Mouse (Mus musculus) layer of hippocampus, postnatal 10 days (tissue): Measurements from ENCODE around the gene Slc25a11. TPM values are rescaled to one million over a fixed set of nuclear protein-coding genes. Genes with fewer than 3 reads are reported as not detected.
A peak's percentile ranks its signal among the peaks of the same experiment; 100 is the strongest.

Source experiments
- DNase-seq, 2 experiments: peaks; one replicate each; pipeline ENCODE4 v3.0.0; 2021; ENCODE audit warnings: low spot score in 2 of 2
- total RNA-seq, 2 experiments: library from RNA; stranded (reverse); gene quantifications; 2 replicates each; pipeline ENCODE4 v1.2.3; 2021

Slc25a11 gene
- total RNA-seq, 2 experiments from 2014 or later = 117 to 125 TPM

DNA sequence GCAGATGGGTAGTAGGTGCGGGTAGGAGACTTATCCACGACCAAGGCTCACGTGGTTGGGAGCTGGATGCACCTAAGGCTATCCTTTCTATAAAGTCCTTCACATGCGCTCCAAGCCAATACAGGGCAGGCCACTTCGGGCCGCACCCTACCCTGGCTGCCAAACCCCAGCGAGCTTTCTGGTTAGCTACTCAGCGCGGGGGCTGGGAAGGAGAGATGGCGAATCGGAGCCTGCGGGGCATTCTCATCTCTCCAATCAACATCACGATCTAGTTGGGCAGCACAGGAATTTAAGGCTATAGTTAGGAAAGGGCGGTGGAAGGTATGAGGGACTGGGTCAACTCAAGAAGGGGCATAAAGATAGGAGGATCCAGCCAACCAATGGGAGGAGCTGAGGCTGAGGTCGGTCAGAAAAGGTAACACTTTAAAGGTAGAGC, 21.1 kb upstream of the Slc25a11 start:
- DNase-seq = peak in 1 of 2 experiments; percentile 67

DNA sequence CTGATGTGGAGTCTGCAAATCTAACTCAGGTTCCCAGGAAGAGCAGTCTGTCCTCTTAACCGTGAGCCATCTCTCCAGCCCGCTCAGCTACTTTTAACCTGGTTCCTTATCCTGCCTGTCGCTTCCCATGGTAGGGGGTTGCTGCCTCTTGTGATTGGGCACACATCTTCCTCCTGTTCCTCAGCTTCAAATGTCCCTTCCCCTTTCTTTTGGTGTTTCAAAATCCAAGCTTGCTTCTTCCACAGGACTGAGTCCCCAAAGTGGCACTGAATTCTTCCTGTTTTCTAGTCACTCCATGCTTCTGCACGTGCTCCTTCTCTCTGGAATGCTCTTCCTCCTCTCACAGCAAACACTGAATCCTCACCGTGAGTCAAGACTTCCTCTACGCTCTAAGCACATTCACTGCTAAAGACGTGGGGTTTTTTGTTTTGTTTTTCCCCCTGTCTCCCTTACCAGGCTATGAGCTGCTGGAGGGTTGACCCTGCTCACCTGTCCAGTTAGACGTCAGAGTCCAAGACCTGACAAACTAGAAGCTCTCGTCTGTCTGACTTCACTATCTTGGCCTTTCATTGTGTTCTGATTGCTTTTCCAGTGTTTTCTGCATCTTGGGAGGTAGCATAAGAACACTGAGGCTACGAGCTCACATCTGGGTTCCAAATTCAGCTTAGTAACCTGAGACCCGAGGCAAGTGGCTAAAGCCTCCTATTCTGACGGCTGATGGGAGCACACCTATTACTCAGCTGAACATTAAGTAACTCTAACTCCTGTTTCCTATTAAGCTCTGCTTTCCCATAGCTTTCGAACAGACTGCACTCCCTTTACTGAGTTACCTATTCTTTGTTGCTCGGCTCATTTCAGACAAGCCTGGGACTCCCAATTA, 20.2 kb upstream of the Slc25a11 start:
- no peak for DNase-seq

- no peak for DNase-seq
Measured at GRCm38 (mm10) chr11:70666687-70667086, 19.4 kb upstream of the Slc25a11 start.

DNA sequence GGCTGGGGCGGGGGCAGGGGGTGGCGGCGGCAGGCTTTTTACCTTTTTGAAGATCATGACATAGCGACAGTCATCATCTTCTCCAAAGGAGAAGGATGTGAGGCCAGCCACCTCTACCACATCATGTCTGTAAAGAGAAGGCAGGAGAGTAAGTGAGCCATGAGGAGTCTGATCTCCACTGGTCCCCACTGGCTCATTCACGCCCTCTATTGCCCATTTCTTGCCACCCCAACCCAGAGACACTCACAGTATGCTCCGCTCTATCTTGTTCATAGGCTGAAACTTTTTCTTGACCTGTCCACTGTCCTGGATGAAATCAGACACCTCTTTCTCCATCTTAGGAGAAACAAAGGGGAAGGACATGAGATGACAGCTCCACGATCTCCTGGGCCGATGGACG, 17.5 kb upstream of the Slc25a11 start:
- no peak for DNase-seq

GRCm38 (mm10) chr11:70663957-70664356, 16.7 kb upstream of the Slc25a11 start:
- no peak for DNase-seq

DNA sequence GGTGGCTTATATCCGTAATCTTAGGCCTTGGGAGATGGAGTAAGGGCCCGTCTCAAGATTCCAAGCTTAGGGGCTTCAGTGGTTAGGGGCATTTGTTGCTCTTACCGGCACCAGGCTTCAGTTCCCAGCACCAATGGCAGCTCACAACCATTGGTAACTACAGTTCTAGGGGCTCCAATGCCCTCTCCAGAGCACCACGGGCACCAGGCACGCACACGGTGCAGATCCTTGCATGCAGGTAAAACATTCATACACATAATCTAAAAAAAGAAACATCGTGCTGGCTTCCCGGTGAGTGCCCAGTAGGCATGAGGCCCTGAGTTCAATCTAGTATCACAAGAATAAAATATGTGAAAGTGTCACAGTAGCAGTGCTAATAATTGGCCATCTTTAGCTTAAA, 15.8 kb upstream of the Slc25a11 start:
- DNase-seq = no peak

DNA sequence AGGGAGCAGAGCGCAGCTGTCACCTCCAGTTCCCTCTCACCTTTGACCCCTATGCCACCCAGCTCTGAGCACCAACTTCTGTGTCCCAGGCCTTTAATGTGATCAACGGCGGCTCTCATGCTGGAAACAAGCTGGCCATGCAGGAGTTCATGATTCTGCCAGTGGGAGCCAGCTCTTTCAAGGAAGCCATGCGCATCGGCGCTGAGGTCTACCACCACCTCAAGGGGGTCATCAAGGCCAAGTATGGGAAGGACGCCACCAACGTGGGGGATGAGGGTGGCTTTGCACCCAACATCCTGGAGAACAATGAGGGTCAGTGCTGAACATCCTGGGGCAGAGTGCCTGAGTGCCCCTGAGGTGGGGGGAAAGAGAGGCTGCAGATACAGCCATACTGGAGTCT, 13.3 kb upstream of the Slc25a11 start:
- no peak for DNase-seq

DNA sequence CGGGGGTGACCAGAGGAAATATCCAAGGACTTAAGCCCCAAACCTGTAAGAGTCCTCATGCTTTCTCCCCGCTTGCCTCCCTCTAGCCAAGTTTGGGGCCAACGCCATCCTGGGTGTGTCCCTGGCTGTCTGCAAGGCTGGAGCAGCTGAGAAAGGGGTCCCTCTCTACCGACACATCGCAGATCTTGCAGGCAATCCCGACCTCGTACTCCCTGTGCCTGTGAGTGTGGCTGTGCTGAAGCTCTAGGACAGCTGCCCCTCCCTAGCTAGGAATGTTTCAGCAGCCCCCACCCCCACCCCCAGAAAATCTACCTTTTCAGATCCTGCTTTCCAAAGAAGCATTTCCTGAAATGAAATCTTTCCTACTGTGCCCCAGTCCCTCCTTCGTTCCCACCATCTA, 11.7 kb upstream of the Slc25a11 start:
- no peak for DNase-seq

- no peak for DNase-seq
Measured at GRCm38 (mm10) chr11:70658521-70658920, 11.2 kb upstream of the Slc25a11 start.

- no peak for DNase-seq
Measured at GRCm38 (mm10) chr11:70657991-70658390, 10.7 kb upstream of the Slc25a11 start.

DNA sequence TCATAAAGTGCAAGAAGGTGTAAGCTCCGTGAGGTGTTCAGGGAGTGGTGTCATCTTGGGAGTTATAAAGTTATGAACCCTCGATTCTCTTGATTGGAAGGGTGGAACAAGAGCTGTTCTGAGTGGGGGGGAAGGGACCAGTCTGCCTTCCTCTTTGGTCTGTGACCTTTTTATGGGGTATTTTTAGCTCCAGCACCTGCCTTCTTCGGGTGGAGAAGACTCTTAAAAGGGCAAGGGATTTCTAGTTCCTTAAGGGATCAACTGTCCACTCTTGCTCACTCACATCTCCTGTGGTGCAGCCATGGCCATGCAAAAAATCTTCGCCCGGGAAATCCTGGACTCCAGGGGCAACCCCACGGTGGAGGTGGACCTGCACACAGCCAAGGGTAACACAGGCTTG, 10.3 kb upstream of the Slc25a11 start:
- no peak for DNase-seq

- no peak for DNase-seq
Measured at GRCm38 (mm10) chr11:70656964-70657363, 9.7 kb upstream of the Slc25a11 start, which contains the start of gene Eno3. Eno3 (plus strand) TSS chr11:70657202.

- DNase-seq = no peak
Measured at GRCm38 (mm10) chr11:70656456-70656927, 9.2 kb upstream of the Slc25a11 start.

DNA sequence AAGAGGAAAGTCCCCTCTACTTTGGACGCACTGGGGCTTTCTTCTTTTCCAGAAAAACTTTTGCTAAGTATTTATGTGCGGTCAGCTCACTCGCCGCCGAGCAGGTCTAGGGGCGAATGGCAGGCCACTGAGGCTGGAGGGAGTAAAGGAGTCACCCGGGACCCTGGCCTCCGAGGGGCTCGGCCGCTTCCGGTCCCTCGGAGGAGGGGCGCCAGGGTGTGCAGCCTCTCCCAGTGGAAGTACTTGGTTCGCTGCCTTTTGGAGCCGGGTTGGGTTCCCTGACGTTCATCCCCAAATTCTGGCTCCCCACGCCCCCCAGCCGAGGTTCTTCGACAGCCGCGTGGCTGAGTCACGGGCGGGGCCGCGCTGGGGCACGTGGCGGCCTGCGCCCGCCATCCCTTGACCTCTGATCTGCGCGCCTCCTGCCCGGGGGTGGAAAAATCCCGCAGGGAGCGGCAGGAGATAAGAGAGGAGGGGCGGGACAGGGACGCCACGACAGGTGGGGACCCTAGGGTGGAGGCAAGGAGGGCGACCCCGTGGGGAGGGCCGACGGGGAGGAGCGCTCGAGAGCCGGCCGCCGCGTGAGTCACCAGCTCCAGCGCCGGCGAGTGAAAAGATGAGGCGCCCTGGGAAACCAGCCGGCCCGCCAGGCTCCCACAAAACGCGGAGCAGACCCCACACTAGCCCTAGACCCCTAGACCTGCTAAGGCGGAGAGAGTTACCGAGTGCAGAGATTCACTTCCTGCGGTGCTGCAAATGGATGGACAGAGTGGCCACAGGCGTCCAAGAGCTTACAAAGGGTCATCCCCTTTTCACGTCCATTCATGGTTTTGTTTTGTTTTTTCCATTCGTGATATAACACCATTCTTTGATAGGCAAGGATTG, 8.5 kb upstream of the Slc25a11 start:
- peak in 1 of 2 experiments; percentile 52 for DNase-seq

GRCm38 (mm10) chr11:70654923-70655570, 7.8 kb upstream of the Slc25a11 start:
- peak; percentile 73 to 82 for DNase-seq

GRCm38 (mm10) chr11:70654198-70654922, 7.1 kb upstream of the Slc25a11 start, which contains the start of gene Pfn1:
Pfn1 (minus strand) TSS chr11:70654644.
- peak; percentile 66 to 80 for DNase-seq

DNA sequence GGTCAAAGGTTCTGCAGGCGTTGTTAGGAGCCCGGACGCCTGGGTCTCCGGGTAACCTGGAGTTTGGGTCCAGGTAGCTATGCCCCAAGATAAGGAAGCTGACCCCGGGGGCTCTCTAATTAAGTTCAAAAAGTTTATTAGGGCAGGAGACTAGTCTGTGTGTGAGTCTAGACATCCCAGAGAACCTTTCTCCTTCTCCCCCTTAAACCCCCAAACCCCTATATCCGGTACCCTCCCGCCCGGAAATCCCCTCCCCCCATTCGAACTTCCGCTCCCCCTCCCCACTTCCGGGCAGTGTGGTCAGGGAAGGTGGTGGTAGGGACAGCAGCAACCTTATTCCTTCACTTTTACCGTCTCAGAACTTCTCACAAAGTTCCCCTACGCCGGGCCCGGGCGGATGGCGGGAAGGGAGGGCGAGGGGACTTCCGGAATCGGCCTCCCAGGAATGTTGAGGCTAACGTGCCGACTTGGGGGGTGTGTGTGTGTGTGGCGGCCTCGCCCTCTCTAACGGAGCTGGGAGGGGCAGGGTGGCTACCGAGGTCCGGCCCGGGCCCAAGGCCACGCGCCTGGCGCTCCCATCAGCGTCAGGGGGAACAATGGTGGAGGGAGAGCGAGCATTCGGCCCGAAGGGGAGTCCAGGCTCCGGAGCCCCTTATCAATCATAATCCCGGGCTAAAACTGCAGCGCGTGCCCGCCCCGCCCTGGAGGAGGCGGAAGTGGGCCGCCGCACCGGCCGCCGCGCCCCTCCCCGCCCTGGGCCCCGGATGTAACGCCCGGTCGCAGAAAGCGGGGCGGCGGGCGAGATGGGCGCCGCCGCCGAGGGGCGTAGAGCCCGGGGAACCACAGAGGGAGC, 6.3 kb upstream of the Slc25a11 start:
- peak; percentile 59 to 66 for DNase-seq

DNA sequence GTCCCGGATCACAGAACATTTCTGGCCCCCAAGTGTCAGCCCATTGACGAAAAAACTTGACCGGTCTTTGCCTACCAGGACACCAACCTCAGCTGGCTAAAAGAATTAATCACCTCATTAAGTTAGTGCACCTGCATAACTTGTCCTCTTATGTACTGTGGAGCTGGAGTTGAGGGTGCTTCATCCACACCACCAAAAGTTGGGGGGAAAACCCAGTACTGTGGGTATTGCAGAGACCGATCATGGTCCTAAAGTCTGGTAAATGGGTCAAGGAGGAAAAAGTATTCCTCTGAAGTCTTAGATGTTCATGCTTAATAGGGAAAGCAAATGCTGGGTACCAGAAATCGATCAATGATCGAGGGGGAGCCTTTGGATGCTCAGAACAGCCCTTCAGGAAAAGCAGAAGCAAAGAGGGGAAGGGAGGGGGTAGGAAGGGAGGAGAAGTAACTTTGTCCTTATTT, 5.6 kb upstream of the Slc25a11 start:
- no peak for DNase-seq
